Mouse (Mus musculus) testis, adult 2 months (tissue): ENCODE results near the gene Oas1c. TPM values are rescaled to one million over a fixed set of nuclear protein-coding genes. Genes with fewer than 3 reads are reported as not detected.

Source experiments
- H3K27ac ChIP-seq: fragments of 200-500 bp; 2 replicates; pipeline ENCODE4 v1.5.1; 2012; ENCODE audit warnings: low read depth, low read length; ENCODE audit not compliant: control insufficient read depth, insufficient read depth
- H3K27me3 ChIP-seq: fragments of 200-500 bp; 2 replicates; pipeline ENCODE4 v1.6.1; 2012; ENCODE audit warnings: mild to moderate bottlenecking, low read length, moderate library complexity; ENCODE audit not compliant: control insufficient read depth, insufficient read depth
- H3K36me3 ChIP-seq: fragments of 200-500 bp; 2 replicates; pipeline ENCODE4 v1.6.1; 2012; ENCODE audit warnings: mild to moderate bottlenecking, low read length; ENCODE audit not compliant: control insufficient read depth, insufficient read depth
- H3K4me1 ChIP-seq: fragments of 200-500 bp; 2 replicates; pipeline ENCODE4 v1.6.1; 2012; ENCODE audit warnings: low read length; ENCODE audit not compliant: control insufficient read depth, insufficient read depth
- H3K4me3 ChIP-seq: fragments of 200-500 bp; 2 replicates; pipeline ENCODE4 v1.5.1; 2012; ENCODE audit warnings: low read depth, mild to moderate bottlenecking, low read length, moderate library complexity, mixed read lengths; ENCODE audit not compliant: control insufficient read depth
- CTCF ChIP-seq: fragments of 200-500 bp; IDR thresholded peaks from 2 replicates; pipeline ENCODE4 v1.5.1; 2012; ENCODE audit warnings: low read depth, mild to moderate bottlenecking, inconsistent platforms, low read length, moderate library complexity; ENCODE audit not compliant: control insufficient read depth, insufficient read depth, insufficient replicate concordance
- POLR2A ChIP-seq: fragments of 200-500 bp; IDR thresholded peaks from 2 replicates; pipeline ENCODE4 v1.6.1; 2012; ENCODE audit warnings: low read depth, mild to moderate bottlenecking, inconsistent platforms, low read length, moderate library complexity; ENCODE audit not compliant: control insufficient read depth
- polyA plus RNA-seq: library from polyadenylated mRNA; depleted of rRNA; stranded (reverse); fragments of >200 nt; gene quantifications from 2 replicates; pipeline ENCODE4 v1.2.3, GENCODE M21; 2012

The Oas1c gene
- polyA plus RNA-seq, 1 experiment = 0.09 TPM

DNA sequence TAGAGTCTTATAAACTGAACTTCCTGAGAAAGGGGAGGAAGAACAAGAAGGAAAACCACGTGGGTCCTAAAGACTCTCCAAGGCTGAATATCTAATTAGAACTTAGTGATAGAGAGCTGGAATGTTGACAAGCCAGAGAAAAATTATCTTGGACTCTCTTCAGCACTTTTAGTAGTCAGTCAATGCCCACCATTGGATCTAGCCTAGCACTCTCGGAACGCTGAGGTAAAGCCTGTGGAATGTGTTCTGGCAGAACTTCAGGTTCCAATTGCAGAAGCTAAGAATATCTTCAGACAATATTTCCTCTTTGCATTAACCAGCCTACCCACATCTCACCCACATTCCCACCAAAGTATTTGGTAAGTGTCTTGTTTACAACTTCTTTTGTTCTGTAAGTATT is 32.4 kb downstream of the Oas1c start:
- Histone ChIP-seq H3K36me3 (no peaks in the 10 kb centered on the region), H3K4me1 (0 out of 2 replicates have a peak, but pooled peaks cover 2% of the 10 kb centered on the region), H3K27ac (no peak overlapping the region), H3K27me3 (no peaks in the 10 kb centered on the region), H3K4me3 (no peak overlapping the region)
- TF ChIP-seq POLR2A = no peak
- no peak for TF ChIP-seq CTCF

- 0 out of 2 replicates have a peak, but pooled peaks cover 2% of the 10 kb centered on the region for H3K4me1 ChIP-seq
- no peaks in the 10 kb centered on the region for H3K36me3 ChIP-seq
- H3K4me3 ChIP-seq = no peak overlapping the region
- H3K27me3 ChIP-seq = no peaks in the 10 kb centered on the region
- no peak overlapping the region for H3K27ac ChIP-seq
- TF ChIP-seq POLR2A = no peak
- TF ChIP-seq CTCF = no peak
Observed at GRCm38 (mm10) chr5:120778941-120779340, 33.4 kb downstream of the Oas1c start.

GRCm38 (mm10) chr5:120777478-120777877 is 34.8 kb downstream of the Oas1c start, which contains the start of gene Oas3:
Oas3 (minus strand) TSS chr5:120777661.
- Histone ChIP-seq H3K27me3 (no peaks in the 10 kb centered on the region), H3K36me3 (no peaks in the 10 kb centered on the region), H3K27ac (no peak within 1 kb of the TSS), H3K4me1 (0 out of 2 replicates have a peak, but pooled peaks cover 2% of the 10 kb centered on the region), H3K4me3 (no peak within 1 kb of the TSS)
- TF ChIP-seq POLR2A = no peak
- no peak for TF ChIP-seq CTCF

GRCm38 (mm10) chr5:120776801-120777200 is 35.5 kb downstream of the Oas1c start:
- Histone ChIP-seq H3K27me3 (no peaks in the 10 kb centered on the region), H3K4me1 (0 out of 2 replicates have a peak, but pooled peaks cover 2% of the 10 kb centered on the region), H3K36me3 (no peaks in the 10 kb centered on the region), H3K4me3 (no peak overlapping the region), H3K27ac (no peak overlapping the region)
- no peak for TF ChIP-seq POLR2A
- TF ChIP-seq CTCF = no peak

DNA sequence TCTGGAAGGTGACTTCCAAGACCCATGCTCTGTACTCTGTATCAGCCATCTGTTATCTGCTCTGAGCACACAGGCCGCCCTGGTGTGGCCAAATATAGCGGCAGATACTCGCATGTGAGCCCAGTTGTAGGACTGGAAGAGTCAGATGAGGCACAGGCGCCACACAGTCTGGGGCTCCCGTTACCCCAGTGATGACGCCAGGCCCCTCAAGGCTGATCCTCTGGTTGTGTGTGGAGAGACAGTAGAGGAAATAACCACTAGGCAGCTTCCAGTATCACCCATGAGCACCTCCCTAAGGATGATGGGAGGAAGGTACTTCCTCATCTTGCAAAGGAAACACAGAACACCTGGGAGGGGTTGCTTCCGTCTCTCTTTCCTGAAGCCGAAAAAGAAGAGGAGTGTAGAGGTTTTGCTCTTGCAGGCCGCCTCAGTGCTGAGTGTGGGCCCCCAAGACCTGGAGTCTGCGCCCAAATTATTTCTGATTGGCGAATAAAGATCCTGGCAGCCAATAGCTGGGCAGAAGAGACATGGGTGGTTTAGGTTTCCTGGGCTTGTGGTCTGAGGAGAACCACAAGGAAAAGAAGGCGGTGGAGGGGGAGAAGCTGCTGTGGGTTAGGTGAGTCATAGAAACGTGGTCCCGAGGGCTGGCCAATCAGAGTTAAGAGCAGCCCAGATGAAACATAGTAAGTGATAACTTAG is 36.9 kb downstream of the Oas1c start:
- H3K4me3 ChIP-seq = no peak overlapping the region
- no peak for TF ChIP-seq POLR2A
- TF ChIP-seq CTCF = no peak
- no peak overlapping the region for H3K27ac ChIP-seq
- 0 out of 2 replicates have a peak, but pooled peaks cover 2% of the 10 kb centered on the region for H3K4me1 ChIP-seq
- no peaks in the 10 kb centered on the region for H3K27me3 ChIP-seq
- H3K36me3 ChIP-seq = no peaks in the 10 kb centered on the region

DNA sequence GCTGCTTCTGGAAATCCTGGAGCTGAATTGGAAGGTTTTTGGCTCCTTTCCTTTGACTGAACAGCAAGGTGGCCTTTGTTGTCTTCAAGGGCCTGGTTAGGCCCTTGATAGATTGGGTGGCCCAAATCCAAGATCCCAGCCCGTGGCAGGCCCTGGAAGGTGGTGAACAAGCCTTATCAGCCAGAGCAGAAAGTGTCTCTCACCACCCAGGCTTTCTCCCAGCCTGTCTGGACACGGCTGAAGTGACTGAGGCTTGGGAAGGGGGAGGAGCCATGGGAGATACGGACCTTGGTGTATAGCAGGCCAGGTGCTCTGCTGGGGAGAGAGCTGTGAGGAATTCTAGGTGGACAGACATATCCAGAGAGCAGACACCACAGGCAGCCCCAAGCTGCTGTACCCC is 42.9 kb downstream of the Oas1c start:
- H3K27ac ChIP-seq = no peak overlapping the region
- no peaks in the 10 kb centered on the region for H3K36me3 ChIP-seq
- no peaks in the 10 kb centered on the region for H3K4me1 ChIP-seq
- no peak overlapping the region for H3K4me3 ChIP-seq
- H3K27me3 ChIP-seq = no peaks in the 10 kb centered on the region
- TF ChIP-seq CTCF (no peak), POLR2A (no peak)

DNA sequence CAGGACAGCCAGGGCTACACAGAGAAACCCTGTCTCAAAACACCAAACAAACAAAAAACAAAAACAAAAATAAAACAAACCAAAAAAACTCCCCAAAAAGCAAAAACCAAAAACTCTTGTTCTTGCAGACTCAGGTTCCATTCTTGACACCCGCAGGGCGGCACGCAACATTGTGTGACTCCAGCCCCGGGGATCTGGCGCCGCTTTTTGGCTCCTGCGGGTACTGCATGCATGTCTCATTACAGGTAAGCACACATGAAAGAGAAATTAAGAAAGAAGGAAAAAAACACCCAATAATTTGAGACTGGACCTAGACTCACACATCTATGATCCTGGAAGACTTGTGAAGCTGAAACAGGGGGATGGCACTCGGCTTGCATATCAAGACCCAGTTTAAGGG is 47.3 kb downstream of the Oas1c start:
- no peak for TF ChIP-seq POLR2A
- TF ChIP-seq CTCF = no peak
- no peak overlapping the region for H3K27ac ChIP-seq
- peaks cover 6% of the 10 kb centered on the region for H3K4me1 ChIP-seq
- no peak overlapping the region for H3K4me3 ChIP-seq
- H3K27me3 ChIP-seq = no peaks in the 10 kb centered on the region
- H3K36me3 ChIP-seq = no peaks in the 10 kb centered on the region

GRCm38 (mm10) chr5:120761901-120762300 is 50.4 kb downstream of the Oas1c start:
- Histone ChIP-seq H3K27me3 (no peaks in the 10 kb centered on the region), H3K27ac (no peak overlapping the region), H3K36me3 (no peaks in the 10 kb centered on the region), H3K4me3 (no peak overlapping the region), H3K4me1 (peaks cover 6% of the 10 kb centered on the region)
- no peak for TF ChIP-seq CTCF
- TF ChIP-seq POLR2A = no peak
